Mouse (Mus musculus): ENCODE measurements around the gene Usp40.

Gene Usp40

DNA sequence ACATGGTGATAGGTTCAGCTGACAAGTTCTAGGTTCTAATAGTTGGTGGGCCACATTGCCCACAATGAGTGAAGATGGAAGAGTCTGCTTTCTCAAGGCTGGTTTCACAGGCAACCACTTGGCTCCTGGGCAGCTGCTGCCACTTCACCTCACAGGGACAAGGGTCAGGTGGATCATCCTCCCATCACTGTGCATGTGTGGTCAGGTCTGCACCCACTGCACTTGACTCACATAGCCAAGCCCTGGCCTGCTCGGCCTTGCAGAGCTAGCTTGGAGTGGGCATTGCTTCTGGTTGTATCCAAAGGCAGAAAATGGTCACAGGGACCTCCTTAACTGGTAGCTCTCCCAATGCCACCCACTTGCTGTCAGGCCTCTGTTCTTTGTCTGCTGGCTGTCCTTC lies 66.6 kb downstream of the Usp40 start:
- DNase-seq (ENCODE audit: low spot score) = no peak

DNA sequence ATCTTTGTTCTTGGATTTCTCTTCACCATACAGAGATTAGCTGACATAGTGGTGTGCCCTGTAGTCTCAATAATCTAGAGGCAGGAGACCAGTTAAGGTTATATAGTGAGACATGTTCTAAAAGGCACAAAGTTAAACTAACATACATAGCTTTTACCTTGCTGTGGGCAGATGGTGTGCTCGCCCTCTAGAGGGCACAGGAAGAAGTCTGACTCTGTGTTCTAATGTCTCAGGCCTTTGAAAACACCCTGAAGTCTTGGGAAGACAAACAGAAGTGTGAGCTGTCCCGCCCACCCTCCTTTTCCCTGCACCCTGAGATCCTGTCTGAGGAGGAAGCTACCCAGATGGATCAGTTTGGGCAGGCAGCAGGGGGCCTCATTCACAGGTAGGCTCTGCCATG lies 71.8 kb downstream of the Usp40 start:
- no peak for DNase-seq (ENCODE audit: low spot score)

DNA sequence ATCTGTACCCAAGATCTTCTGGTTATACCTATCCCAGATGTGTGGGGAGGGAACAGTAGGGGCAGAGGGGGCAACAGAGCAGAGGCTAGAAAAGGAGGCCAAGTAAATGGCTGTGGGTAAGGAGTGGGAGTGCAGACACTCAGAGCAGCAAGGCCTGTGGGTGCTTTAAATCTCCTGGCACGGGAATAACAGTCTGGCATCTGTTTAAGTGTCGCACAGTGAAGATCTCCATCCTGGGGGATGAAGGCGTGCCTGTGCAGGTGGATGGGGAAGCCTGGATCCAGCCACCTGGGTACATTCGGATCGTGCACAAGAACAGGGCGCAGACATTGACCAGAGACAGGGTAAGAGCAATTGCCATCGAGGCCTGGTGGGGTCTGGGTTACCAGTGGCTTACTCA lies 72.3 kb downstream of the Usp40 start:
- DNase-seq (ENCODE audit: low spot score) = no peak

DNA sequence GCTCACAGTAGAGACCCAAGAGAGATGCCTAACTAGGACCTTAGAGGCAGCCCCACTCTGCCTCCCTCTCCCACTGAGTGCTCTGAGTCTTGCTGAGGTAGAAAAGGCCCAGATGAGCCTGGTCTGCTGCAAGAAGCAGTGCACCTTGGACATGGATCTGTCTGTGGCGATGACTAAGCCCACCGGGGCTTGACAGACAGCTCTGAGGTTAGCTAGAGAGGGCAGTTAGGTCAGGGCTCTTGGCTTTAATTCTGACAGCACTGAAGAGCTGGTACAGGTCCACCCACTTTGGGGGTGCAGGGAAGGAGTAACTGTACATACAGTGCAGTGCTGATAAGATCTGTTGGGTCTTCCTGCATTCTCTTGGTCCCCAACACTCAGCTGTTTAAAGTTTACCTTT lies 72.8 kb downstream of the Usp40 start:
- DNase-seq (ENCODE audit: low spot score) = no peak

DNA sequence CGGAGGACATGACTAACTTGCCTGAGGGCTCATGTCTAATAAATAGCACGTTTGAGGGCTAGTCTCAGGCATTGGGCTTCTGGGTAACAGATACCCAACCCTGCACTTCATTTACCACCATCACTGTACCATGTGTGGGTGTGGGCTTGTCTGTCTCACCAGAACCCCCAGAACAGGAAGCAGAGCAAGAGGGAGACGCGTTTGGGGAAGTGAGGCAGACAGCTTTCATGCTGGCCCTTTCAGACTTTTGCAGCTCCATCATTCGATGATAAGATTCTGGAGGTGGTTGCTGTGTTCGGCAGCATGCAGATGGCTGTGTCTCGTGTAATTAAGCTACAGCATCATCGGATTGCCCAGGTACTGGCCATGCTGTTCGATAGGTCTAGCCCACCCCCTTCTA lies 73.3 kb downstream of the Usp40 start:
- no peak for DNase-seq (ENCODE audit: low spot score)

DNA sequence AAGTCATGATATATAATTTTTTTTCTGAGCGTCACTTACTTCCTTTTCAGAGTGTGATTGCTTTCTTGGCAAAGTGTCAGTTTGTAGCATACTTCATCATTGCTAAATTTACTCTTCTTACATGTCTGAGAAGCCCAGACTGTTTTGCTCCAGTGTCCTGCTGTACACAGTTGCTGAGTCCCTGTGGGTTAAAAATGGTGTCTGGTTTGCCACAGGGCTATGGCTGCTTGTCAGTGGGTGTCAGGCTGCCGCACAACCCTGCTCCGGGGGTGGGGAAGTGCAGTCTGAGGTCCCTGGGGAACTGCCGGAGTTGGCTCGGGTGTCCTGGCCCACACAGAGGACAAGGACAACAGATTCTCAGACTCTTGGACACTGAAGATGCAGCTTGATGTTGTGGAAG lies 75.3 kb downstream of the Usp40 start:
- DNase-seq (ENCODE audit: low spot score) = no peak

DNA sequence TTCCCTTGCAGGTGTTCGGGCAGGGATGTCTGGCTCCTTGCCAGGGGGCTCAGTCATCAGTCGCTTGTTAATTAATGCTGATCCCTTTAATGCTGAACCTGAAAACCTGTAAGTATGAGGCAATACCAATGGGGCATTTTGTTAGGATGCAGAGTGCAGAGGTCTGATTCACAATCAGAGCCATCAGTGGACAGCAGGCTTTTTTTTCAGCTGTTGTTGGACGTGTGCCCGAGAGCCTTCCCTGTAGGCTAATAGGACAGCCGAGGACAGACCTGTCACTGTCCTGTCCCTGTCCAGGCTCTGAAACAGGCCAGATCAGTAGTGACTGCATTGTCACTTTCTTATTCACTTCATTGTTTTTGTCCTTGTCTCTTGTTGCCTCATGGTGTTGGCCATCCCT lies 78.6 kb downstream of the Usp40 start:
- no peak for DNase-seq (ENCODE audit: low spot score)

DNA sequence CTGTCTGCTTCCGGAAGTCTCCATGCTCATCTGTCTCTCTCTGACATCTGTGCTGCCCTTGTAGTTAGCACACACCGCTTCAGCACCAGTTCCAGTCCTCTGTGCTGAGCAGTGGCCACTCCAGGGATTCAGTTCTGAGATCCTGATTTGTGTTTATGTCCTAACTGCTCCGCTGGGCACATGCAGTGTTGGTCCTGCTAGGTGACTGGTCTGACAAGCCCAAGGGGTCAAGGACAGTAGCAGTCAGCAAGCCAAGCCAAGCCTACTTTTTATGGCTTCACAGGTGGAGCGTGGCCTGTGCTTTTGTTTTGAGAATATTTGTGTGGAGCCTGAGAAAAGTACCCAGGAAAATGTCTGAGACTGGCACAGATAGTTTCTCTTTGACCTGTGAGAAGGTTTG lies 83.5 kb downstream of the Usp40 start:
- DNase-seq (ENCODE audit: low spot score) = no peak

DNA sequence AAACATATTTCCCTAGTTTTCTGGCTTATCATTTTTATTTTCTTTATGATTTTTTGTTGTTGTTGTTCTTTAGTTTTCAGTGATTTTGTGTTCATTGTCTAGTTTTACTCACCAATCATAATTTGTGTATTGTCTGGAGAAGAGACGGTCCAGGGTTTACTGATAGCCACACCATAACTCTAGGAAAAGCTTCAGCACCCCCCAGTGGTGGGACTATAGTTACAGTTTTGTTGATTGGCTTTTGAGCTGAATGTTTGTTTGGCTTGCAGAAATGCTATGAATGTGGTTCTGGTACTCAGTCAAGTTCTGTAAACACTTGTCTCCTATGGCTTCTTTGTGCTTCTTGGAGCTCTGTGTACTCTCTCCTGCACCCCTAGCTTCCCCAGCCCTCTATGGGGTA lies 85.7 kb downstream of the Usp40 start:
- DNase-seq (ENCODE audit: low spot score) = no peak

DNA sequence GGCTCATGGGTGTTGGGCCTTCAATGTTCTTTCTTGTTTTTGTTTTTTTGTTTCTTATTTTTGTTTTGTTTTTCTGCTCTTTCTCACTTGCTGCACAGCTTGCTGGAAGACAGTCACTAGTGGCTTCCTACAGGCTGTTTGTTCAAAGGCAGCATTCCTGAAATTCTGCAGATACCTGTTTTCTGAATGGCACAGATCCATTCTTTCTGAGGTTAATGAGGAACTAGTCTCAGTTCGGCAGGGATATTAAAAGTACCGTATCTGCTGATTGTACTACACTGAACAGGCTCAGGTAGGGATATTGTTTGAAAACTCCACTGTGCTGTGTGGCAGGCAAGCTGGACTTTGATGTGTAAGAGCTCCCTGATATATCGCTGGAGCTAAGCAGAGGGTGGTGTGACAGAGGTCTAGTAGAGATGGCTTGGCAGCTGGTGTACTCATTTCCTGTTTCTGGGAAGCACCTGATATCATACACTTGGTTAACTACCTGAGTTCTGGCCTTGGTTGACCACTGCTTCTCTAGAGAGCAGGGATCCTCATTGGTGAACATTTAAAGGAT lies 88.2 kb downstream of the Usp40 start:
- DNase-seq (ENCODE audit: low spot score) = no peak

DNA sequence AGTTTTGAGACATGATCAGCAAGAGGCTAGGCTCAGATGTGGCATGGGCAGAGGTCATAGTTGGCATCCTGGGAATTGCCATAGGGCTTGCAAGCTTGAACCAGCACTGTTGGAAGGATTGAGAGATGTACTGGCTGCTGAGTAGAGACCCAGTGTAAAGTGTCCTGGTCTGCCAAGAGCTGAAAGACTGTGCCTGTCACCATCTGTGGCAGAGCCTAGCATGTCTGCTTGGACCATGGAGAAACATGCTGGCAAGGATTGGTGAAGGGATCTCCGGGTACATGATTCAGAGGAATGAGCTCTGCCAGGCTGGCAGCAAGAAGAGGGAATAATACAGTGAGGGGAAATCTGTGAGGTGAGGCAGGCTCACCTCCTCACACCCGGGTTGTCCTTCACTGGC lies 90.3 kb downstream of the Usp40 start:
- no peak for DNase-seq (ENCODE audit: low spot score)

DNA sequence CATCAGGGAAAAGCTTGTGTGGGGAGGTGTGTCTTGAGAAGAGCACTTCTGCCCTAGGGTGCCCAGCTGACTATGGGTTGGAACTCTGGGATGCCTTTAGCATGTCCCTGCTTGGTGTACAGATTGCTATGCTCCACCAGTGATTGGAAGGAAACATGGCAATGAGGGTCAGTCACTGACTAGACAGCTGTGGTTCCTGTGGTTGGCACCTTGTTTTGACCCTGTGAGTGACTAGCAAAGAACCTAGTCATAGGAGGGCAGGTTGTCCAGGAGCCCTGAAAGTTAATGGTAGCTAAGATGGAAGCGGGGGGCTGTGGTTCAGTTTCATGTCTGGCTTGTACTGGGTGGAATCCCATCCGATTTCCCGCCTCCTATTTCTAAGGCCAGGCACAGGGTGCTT lies 91.0 kb downstream of the Usp40 start:
- DNase-seq (ENCODE audit: low spot score) = no peak

DNA sequence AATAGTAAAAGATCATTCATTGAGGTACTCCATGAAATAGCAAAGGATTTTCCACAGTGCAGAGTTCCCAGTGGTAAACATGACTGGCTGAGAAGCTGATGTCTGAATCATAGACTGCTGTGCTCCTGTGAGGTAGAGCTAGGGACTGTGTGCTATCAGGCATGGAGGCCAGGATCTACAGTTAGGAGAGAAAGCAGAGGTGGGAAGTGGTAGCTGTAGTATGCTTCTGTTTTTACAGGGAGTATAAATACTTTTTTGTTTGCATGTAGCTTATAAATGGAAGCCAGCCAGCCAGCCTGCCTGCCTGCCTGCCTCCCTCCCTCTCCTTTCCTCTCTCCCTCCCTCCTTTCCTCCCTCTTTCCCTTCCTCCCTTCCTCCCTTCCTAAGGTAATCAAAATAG lies 95.0 kb downstream of the Usp40 start:
- no peak for DNase-seq (ENCODE audit: low spot score)

DNA sequence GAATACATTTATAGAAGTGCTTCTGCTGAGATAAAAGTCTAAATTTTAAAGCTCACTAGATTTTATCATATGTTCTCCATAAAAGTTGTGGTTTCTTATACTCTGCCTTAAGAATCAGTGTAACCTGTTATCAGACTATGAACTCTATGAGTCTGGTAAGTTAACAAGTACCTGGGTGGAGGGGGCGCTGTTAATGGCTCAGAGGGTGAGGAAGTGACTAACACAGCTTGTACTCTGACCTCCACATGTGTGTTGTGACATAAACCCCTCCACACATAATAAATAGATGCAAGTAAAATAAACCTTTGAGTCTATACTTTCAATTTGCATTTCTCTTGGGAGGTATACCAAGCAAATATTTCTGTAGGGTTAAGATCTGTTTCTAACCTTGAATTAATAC lies 97.9 kb downstream of the Usp40 start:
- no peak for DNase-seq (ENCODE audit: low spot score)

DNA sequence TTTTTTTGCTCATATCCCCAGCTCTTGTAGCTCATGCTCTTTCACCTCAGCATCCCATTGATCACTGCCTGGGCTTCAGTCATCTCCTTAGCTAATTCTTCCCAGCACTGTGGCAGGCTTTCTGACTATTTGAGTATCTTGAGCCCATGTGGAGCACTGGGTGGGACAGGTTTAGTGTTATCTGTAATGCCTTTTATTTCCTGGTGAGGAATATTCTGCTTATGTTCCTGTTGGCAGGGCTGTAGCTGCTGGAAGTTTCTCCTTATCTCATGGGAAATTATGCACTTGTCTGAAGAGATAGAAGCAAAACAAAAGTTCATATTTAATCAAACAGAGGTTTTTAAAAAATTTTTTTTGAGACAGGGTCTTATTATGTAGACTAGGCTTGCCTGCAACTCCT lies 98.8 kb downstream of the Usp40 start:
- no peak for DNase-seq (ENCODE audit: low spot score)

DNA sequence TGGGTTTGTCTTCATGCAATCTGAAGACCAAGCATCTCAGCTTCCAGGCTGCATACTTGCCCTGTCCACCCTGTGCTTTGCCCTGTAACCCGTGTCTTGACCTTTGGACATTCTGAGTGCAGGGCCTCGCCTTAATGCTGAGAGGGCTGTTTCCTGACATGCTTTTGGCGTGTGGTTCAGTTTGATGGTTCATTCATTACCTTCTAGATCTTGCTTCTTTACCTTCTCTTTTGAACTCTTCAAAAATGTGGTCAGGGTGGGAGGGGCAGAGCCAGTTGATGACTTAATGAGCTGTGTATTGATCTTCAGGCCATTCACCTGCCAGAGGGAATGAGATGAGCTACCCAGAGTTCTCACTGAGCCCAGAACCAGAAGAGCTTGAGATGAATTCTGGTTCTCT lies 99.6 kb downstream of the Usp40 start:
- DNase-seq (ENCODE audit: low spot score) = no peak

DNA sequence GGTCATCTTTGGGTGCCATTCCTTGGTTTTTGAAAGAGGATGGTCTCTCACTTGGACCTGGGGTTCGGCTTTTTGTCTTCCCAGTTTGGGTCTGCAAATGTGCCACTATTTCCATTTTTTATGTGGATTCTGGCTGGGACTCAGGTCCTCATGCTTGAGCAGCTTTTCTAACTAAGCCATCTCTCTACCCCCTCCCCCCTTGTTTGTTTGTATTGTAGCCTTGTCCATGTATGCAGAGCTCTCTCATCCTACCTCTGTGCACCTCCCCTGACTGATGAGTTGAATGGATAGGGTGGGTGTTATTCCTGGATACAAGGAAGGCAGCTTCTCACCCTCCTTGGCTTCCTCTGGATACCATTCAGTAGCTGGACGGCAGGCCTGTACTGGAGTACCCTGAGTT lies 100.3 kb downstream of the Usp40 start:
- DNase-seq (ENCODE audit: low spot score) = no peak

DNA sequence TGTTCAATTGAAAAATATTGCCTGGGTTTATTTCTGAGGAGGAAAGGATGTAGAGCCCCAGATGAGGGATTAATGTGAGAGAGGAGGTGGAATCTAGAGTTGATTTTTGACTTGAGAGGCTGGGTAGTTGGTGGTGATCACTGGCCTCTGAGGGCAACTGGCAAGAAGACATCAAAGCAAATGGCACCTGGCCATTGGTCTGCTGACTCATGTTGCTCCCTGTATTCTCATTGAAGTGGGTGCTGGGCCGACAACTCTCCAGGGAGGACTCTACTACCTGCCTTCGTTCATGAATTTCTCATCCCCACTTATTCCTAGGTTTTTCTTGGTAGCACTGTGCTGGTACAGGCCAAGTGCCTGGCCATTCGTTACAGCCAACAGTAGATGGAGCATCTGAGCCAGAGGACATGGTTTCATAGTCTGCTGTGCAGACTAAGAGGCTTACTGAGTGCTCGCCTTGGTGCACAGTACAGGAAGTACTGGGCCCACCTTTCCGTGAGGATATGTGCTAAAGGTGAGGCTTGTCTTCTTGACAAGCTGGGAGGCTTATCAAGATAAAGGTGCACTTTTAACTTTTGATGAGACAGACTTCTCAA lies 101.9 kb downstream of the Usp40 start:
- DNase-seq (ENCODE audit: low spot score) = no peak

DNA sequence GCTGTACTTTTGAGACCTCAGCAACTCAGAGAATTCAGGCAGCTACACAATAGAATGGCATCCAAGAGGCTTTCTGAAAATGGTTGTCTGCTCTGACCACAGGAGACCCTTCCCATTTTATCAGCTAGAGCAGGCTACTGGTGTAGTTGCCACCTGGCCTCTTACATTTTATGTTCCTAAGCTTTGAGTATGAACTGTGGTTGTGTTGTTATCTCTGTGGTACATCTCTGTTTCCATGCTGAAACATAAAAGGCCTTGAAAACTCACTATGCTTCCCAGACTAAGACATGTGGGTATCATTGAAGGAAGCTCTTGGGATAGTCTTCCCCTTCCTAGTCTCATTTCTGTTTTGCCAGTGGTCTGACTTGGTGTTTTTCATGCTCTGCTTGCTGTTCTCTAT lies 106.2 kb downstream of the Usp40 start:
- DNase-seq (ENCODE audit: low spot score) = no peak

DNA sequence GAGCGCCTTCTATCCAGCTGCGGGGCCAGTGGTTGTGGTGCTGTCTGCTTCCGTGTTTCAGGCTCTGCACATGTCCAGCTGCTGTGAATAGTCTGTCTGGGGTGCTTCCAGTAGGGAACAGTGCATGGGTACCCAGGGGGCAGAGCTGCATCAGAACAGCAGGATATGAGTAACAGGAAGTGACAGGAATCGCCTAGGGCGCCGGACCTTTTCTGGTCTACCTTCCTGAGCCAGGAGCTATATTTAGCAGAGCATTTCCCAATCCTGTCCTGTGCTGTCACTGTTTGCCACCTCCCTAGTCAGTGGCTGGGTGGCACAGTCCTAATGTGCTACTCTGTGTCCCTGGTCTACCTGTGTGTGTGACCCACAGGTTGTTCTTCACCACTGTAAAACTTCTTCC lies 107.4 kb downstream of the Usp40 start:
- no peak for DNase-seq (ENCODE audit: low spot score)

DNA sequence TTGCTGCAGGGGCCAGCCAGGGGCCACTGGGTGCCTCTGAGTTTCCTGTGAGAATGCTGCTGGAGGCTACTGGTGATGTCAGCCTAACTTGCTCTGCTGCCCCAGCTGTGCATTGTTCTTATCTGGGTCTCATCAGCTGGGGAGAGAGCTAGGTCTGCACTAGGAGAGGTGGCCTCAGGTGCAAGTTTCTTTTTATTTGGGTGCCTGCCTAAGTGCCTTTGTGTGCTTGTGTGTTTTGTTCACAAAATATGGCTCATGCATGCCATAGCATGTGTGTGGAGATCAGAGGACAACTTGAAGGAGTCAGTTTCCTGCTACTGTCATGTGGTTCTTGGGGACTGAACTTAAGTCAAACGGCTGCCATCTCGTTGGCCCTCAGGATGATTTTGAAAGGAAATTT lies 108.7 kb downstream of the Usp40 start:
- DNase-seq (ENCODE audit: low spot score) = no peak

DNA sequence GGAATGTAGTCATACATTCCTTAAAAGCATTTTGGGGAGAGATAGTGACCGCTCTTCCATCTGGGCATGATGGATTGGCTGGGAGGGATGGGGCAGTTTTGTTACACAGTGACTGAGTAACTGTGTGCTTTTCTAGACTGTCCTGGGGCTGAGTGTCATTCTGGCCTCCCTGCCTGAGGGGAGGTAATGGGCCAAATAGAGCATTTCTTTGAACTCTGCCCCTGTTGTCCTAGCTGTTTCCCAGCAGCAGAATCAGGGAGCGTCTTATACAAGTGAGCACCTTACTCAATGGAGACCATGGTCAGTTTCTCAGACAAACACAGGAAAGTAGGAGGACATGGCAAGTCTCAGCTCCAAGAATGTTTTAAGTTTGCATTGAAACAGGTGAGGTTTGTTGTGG lies 111.4 kb downstream of the Usp40 start:
- no peak for DNase-seq (ENCODE audit: low spot score)
